Mouse (Mus musculus) liver, embryonic 14.5 days (tissue): ENCODE data around the gene Trpv2.

ENCODE experiments used
- CTCF ChIP-seq: IDR thresholded peaks from 2 replicates; pipeline ENCODE4 v1.5.1; 2016; ENCODE audit warnings: antibody characterized with exemption, low read depth, control low read depth
- EP300 ChIP-seq: IDR thresholded peaks from 2 replicates; pipeline ENCODE4 v1.6.1; 2016; ENCODE audit warnings: antibody characterized with exemption, low read depth

- TF ChIP-seq CTCF = no peak
- TF ChIP-seq EP300 = no peak
Measured at GRCm38 (mm10) chr11:62584671-62585206, 10.5 kb downstream of the Trpv2 start.
